Mouse (Mus musculus) forebrain, embryonic 11.5 days (tissue): Measurements from ENCODE around the gene Cntn5. TPM values are rescaled to one million over a fixed set of nuclear protein-coding genes. Genes with fewer than 3 reads are reported as not detected.

Experiments used
- ATAC-seq: fragments of 200-750 bp; cut with Nextera tagmentation; replicated peaks from 2 replicates; pipeline ENCODE4 v1.8.0; 2017; ENCODE audit warnings: moderate TSS enrichment; ENCODE audit not compliant: low FRiP score
- DNase-seq: peaks from one replicate; pipeline ENCODE4 v3.0.0-alpha.2; 2017; ENCODE audit warnings: low spot score
- H3K27ac ChIP-seq: fragments of 300-500 bp; sonication (generic); 2 replicates; pipeline ENCODE4 v1.5.1; 2014; ENCODE audit warnings: low read depth, low read length
- H3K27me3 ChIP-seq: fragments of 300-500 bp; sonication (generic); 2 replicates; pipeline ENCODE4 v1.6.1; 2014; ENCODE audit warnings: mild to moderate bottlenecking, low read length, mixed read lengths; ENCODE audit not compliant: control insufficient read depth, insufficient read depth
- H3K36me3 ChIP-seq: fragments of 300-500 bp; sonication (generic); 2 replicates; pipeline ENCODE4 v1.6.1; 2014; ENCODE audit warnings: mild to moderate bottlenecking, low read length, moderate library complexity, mixed read lengths; ENCODE audit not compliant: control insufficient read depth, insufficient read depth
- H3K4me1 ChIP-seq: fragments of 300-500 bp; sonication (generic); replicated peaks from 2 replicates; pipeline ENCODE4 v1.6.1; 2014; ENCODE audit warnings: low read length, mixed read lengths; ENCODE audit not compliant: control insufficient read depth, insufficient read depth
- H3K4me2 ChIP-seq: fragments of 300-500 bp; sonication (generic); 2 replicates; pipeline ENCODE4 v1.6.1; 2014; ENCODE audit warnings: low read depth, mild to moderate bottlenecking, low read length, moderate library complexity, mixed read lengths; ENCODE audit not compliant: severe bottlenecking
- H3K4me3 ChIP-seq: fragments of 300-500 bp; sonication (generic); 2 replicates; pipeline ENCODE4 v1.5.1; 2014; ENCODE audit warnings: low read depth, low read length
- H3K9ac ChIP-seq: fragments of 300-500 bp; sonication (generic); 2 replicates; pipeline ENCODE4 v1.6.1; 2014; ENCODE audit warnings: low read length
- H3K9me3 ChIP-seq: fragments of 300-500 bp; sonication (generic); 2 replicates; pipeline ENCODE4 v1.6.1; 2016; ENCODE audit warnings: low read length, mixed read lengths; ENCODE audit not compliant: control insufficient read depth
- WGBS: fragments of 180-500 bp; shearing (Covaris S2); extraction: QIAGEN DNeasy Blood & Tissue Kit; methylation state at CpG from one replicate; pipeline ENCODE4 v1.1.7; 2014; 5-methylcytosine and 5-hydroxymethylcytosine counted together
- polyA plus RNA-seq: library from polyadenylated mRNA; unstranded; fragments of >200 nt; fragmentation: Nextera tagmentation; extraction: Ambion mirVana; gene quantifications from 2 replicates; pipeline ENCODE4 v1.2.1, GENCODE M21; 2014

Gene Cntn5
- polyA plus RNA-seq, 1 experiment from 2014 or later = 2.4 TPM

- ATAC-seq (no peak; the same call in 1 of the 2 replicates), DNase-seq (no peak)
- no peaks in the 10 kb centered on the region for H3K36me3 ChIP-seq
- no peak overlapping the region for H3K4me2 ChIP-seq
- H3K4me1 ChIP-seq = no peaks in the 10 kb centered on the region
- no peak overlapping the region for H3K27ac ChIP-seq
- no peaks in the 10 kb centered on the region for H3K9me3 ChIP-seq
- H3K9ac ChIP-seq = no peak overlapping the region
- no peaks in the 10 kb centered on the region for H3K27me3 ChIP-seq
- no peak overlapping the region for H3K4me3 ChIP-seq
Measured at GRCm38 (mm10) chr9:10186063-10186462, 718.5 kb downstream of the Cntn5 start.

GRCm38 (mm10) chr9:10170526-10170925 lies 734.0 kb downstream of the Cntn5 start:
- Histone ChIP-seq H3K4me3 (no peak overlapping the region), H3K4me2 (no peak overlapping the region), H3K27me3 (no peaks in the 10 kb centered on the region), H3K9me3 (no peaks in the 10 kb centered on the region), H3K9ac (no peak overlapping the region), H3K4me1 (no peaks in the 10 kb centered on the region), H3K36me3 (no peaks in the 10 kb centered on the region), H3K27ac (no peak overlapping the region)
- ATAC-seq (no peak), DNase-seq (no peak)
- WGBS = 86% methylated on average over 3 of the region's 3 CpGs

DNA sequence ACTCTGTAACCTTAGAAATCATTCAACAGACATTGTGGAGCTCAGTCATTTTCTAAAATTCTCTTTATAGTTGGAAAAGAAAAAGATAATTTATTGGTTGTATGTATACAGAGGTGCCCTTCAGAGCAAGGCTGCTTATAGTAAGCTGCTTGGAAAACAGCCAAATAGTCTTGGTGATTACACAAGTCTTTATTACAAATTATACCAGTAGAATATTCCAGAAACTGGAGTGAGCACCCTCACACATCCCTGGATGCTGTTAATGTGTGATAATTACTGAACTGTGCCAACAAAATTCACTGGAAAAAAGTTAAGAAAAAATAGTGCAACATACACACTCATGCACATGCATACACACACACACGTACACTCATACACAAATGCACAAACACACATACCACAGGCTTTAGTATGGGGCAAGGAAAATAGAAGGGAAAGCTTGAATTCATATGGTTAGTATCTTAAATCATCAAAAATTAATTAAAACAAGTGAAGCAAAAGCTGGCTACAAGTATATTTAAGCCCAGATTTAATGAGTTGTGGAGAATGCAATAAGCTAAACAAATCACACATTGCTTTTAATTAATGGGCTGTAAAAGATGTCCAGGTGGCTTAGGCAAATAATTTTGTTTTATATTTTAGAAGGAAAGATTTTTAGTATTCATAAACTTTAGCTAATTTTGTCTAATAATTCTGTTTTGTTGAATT lies 783.1 kb downstream of the Cntn5 start:
- no peak overlapping the region for H3K9ac ChIP-seq
- no peaks in the 10 kb centered on the region for H3K27me3 ChIP-seq
- no peak for DNase-seq
- no peaks in the 10 kb centered on the region for H3K9me3 ChIP-seq
- no peaks in the 10 kb centered on the region for H3K36me3 ChIP-seq
- no peak for ATAC-seq
- H3K4me1 ChIP-seq = no peaks in the 10 kb centered on the region
- no peak overlapping the region for H3K27ac ChIP-seq
- no peak overlapping the region for H3K4me2 ChIP-seq
- WGBS = 87% methylated on average over 1 of the region's 1 CpGs
- H3K4me3 ChIP-seq = no peak overlapping the region

DNA sequence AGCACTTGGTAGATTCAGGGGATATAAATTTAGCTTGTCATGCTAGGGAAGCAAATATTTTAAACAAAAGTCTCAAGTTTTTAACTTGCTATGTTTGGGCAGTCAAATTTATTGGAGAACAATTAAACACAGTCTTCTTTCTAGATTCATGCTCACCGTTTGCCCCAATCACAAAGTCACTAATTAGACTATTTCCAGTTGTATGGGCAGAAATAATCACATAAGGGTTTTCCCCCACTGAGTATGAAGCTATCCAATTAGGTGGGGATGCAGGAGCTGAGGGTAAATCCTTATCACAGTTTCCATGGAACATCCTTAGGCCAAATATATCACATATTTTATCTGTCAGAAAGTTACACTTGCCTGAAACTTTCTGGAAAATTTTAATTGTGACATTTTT lies 788.0 kb downstream of the Cntn5 start:
- Histone ChIP-seq H3K4me1 (no peaks in the 10 kb centered on the region), H3K9ac (no peak overlapping the region), H3K36me3 (no peaks in the 10 kb centered on the region), H3K4me2 (no peak overlapping the region), H3K27ac (no peak overlapping the region), H3K9me3 (no peaks in the 10 kb centered on the region), H3K27me3 (no peaks in the 10 kb centered on the region), H3K4me3 (no peak overlapping the region)
- DNase-seq (no peak), ATAC-seq (no peak)
- 25% methylated on average over 1 of the region's 1 CpGs for WGBS

DNA sequence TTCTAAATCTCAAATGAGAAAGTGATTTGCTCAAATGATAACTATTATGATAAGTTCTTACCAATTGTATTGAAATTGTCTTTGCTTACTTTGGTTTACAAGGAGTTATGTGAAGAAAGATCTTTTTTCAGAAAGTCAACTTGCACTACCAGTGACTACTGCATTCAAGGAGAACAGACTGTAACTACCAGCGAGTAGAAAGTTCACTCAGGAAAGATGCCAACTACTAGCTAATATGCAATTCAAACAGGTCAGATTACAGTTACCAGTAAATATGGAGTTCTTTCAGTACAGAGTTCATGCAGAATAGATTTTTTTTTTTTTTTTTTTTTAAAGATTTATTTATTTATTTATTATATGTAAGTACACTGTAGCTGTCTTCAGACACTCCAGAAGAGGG lies 795.4 kb downstream of the Cntn5 start:
- WGBS = 94% methylated on average over 1 of the region's 1 CpGs
- Histone ChIP-seq H3K27me3 (no peaks in the 10 kb centered on the region), H3K36me3 (no peaks in the 10 kb centered on the region), H3K4me2 (no peak overlapping the region), H3K27ac (no peak overlapping the region), H3K4me3 (no peak overlapping the region), H3K9ac (no peak overlapping the region), H3K4me1 (no peaks in the 10 kb centered on the region), H3K9me3 (no peaks in the 10 kb centered on the region)
- DNase-seq = no peak
- no peak for ATAC-seq

DNA sequence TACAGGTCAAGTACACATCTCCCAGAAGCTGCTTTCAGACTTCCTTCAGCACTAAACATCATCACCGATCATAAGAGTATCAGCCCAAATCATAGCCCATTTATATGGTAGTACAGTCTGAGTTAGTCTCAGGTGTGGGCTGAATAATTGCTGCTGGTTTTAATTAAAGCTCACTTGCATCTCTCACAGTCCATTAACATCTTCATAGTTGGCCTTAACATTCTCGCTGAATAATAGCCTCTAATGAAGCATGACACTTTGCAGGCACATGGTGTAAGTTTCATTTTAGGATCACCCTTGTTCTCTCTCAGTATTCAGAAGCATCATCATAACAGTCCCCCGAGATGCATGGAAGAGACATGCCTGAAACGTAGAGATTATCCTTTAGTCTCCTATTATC lies 796.7 kb downstream of the Cntn5 start:
- Histone ChIP-seq H3K27ac (no peak overlapping the region), H3K4me3 (no peak overlapping the region), H3K9ac (no peak overlapping the region), H3K9me3 (no peaks in the 10 kb centered on the region), H3K36me3 (no peaks in the 10 kb centered on the region), H3K27me3 (no peaks in the 10 kb centered on the region), H3K4me2 (no peak overlapping the region), H3K4me1 (no peaks in the 10 kb centered on the region)
- no peak for DNase-seq
- WGBS = 76% methylated on average over 4 of the region's 4 CpGs
- ATAC-seq = no peak; the same call in 1 of the 2 replicates

DNA sequence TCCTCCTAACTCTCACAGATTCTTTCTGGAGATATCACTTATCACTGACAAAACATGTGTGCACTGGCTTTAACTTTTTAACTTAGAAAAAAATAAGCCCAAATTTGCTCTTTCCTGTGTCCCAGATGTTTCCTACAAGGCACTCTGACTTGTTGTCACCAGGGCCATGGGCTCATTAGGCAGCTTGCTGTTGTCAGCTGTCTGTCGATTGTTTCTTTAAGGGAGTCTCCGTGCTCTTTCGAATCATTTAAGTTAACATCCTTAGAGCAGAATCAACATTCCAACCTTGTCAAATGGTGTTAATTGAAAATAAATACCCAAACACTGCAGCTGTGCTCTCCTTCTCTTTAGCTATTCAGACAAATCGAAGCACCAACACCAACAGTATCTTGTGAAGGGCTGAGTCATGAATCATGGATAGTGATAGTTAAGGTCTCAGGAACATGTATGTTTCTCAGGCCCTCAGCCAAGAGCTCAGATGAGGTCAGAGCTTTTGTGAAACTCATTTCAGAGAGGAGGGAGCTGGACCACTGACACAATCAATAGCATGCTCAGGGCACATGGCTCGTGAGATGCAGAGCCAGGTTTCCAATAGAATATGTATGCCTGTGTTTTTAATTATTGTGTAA lies 802.6 kb downstream of the Cntn5 start:
- Histone ChIP-seq H3K36me3 (no peaks in the 10 kb centered on the region), H3K4me1 (no peaks in the 10 kb centered on the region), H3K9me3 (no peaks in the 10 kb centered on the region), H3K4me2 (no peak overlapping the region), H3K4me3 (no peak overlapping the region), H3K9ac (no peak overlapping the region), H3K27me3 (no peaks in the 10 kb centered on the region), H3K27ac (no peak overlapping the region)
- ATAC-seq (no peak), DNase-seq (no peak)
- 69% methylated on average over 5 of the region's 5 CpGs for WGBS

GRCm38 (mm10) chr9:10076282-10076681 lies 828.3 kb downstream of the Cntn5 start:
- Histone ChIP-seq H3K36me3 (no peaks in the 10 kb centered on the region), H3K4me1 (no peaks in the 10 kb centered on the region), H3K4me2 (no peak overlapping the region), H3K27ac (no peak overlapping the region), H3K27me3 (no peaks in the 10 kb centered on the region), H3K9ac (no peak overlapping the region), H3K4me3 (no peak overlapping the region), H3K9me3 (no peaks in the 10 kb centered on the region)
- DNase-seq (no peak), ATAC-seq (no peak)

DNA sequence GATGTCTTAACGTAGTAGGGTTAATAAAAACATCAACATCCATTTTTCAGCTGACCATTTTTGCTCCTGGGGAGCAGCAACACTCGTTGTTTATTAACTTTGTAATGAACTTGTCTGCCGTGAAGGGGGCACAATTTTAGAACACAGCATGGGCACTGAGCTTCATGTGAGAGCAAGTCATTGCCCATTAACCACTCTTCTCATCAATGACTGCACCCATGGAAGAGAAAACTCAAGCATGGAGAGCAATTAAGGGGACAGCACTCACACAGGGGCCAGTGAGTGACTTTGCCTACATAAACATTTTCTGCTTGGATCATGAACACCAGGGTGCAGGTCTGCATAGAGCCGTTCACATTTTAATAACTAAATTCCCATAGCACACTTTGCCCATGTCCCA lies 831.2 kb downstream of the Cntn5 start:
- no peaks in the 10 kb centered on the region for H3K9me3 ChIP-seq
- 67% methylated on average over 4 of the region's 4 CpGs for WGBS
- ATAC-seq (no peak), DNase-seq (no peak)
- no peaks in the 10 kb centered on the region for H3K27me3 ChIP-seq
- no peak overlapping the region for H3K9ac ChIP-seq
- H3K4me3 ChIP-seq = no peak overlapping the region
- H3K4me1 ChIP-seq = no peaks in the 10 kb centered on the region
- H3K27ac ChIP-seq = no peak overlapping the region
- no peaks in the 10 kb centered on the region for H3K36me3 ChIP-seq
- no peak overlapping the region for H3K4me2 ChIP-seq
